Mouse (Mus musculus) hindbrain, postnatal 0 days (tissue): ENCODE measurements at regions not wholly inside any gene's neighbourhood (a gene's known extent, or its start where the extent isn't known, plus 50 kb on each side); places are given as distances from the start of the nearest gene placed in this dataset.
A peak's percentile ranks its signal among the peaks of the same experiment; 100 is the strongest.

Source experiments
- ATAC-seq: fragments of 200-750 bp; cut with Nextera tagmentation; 2 replicates; pipeline ENCODE4 v1.8.0; 2017; ENCODE audit warnings: mild to moderate bottlenecking, moderate TSS enrichment, moderate library complexity
- DNase-seq: peaks from one replicate; pipeline ENCODE4 v3.0.0-alpha.2; 2015; ENCODE audit warnings: low spot score
- H3K27ac ChIP-seq: fragments of 300-500 bp; sonication (generic); 2 replicates; pipeline ENCODE4 v1.5.1; 2014; ENCODE audit warnings: mild to moderate bottlenecking
- H3K27me3 ChIP-seq: fragments of 300-500 bp; sonication (generic); 2 replicates; pipeline ENCODE4 v1.6.1; 2014; ENCODE audit warnings: low read length, mixed read lengths; ENCODE audit not compliant: insufficient read depth
- H3K36me3 ChIP-seq: fragments of 300-500 bp; sonication (generic); 2 replicates; pipeline ENCODE4 v1.6.1; 2014; ENCODE audit warnings: low read length, mixed read lengths; ENCODE audit not compliant: insufficient read depth
- H3K4me1 ChIP-seq: fragments of 300-500 bp; sonication (generic); 2 replicates; pipeline ENCODE4 v1.6.1; 2014; ENCODE audit warnings: antibody characterized with exemption, low read length, mixed read lengths; ENCODE audit not compliant: insufficient read depth
- H3K4me2 ChIP-seq: fragments of 300-500 bp; sonication (generic); 2 replicates; pipeline ENCODE4 v1.6.1; 2014; ENCODE audit warnings: low read depth, mild to moderate bottlenecking, low read length, moderate library complexity, mixed read lengths
- H3K4me3 ChIP-seq: fragments of 300-500 bp; sonication (generic); 2 replicates; pipeline ENCODE4 v1.5.1; 2014; ENCODE audit warnings: low read length
- H3K9ac ChIP-seq: fragments of 300-500 bp; sonication (generic); replicated peaks from 2 replicates; pipeline ENCODE4 v1.6.1; 2014; ENCODE audit warnings: mild to moderate bottlenecking, low read length, moderate library complexity, mixed read lengths
- H3K9me3 ChIP-seq: fragments of 300-500 bp; sonication (generic); 2 replicates; pipeline ENCODE4 v1.6.1; 2016; ENCODE audit warnings: low read length, mixed read lengths
- CTCF ChIP-seq: IDR thresholded peaks from 2 replicates; pipeline ENCODE4 v1.5.1; 2016; ENCODE audit warnings: antibody characterized with exemption, control low read depth, low read depth
- WGBS: fragments of 180-500 bp; shearing (Covaris S2); extraction: QIAGEN DNeasy Blood & Tissue Kit; methylation state at CpG from one replicate; pipeline ENCODE4 v1.1.7; 2014; 5-methylcytosine and 5-hydroxymethylcytosine counted together

DNA sequence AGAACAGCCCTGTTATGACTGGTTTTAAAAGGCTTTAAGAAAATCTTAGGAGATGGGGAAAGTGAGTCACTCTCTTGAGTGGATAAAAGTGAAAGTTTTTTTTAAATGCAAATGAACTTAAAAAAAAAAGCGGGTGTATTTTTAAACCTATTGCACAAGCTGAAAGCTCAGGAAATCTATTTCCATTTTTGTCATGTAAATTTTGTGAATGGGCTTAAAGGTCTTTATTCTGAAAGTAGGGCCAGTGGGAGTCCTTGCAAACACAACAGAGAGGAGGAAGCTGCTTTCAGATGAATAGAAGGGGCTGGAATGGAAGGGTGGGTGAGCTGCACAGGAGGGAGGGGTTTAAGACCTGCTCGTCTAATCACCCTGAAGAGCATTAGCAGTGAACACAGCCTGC, 62.9 kb downstream of the Fam84a start:
- no peaks in the 10 kb centered on the region for H3K36me3 ChIP-seq
- H3K4me3 ChIP-seq, result no peak overlapping the region
- ATAC-seq, result no peak
- H3K9ac ChIP-seq, result no peak overlapping the region
- H3K27ac ChIP-seq, result no peak overlapping the region
- no peaks in the 10 kb centered on the region for H3K4me1 ChIP-seq
- H3K4me2 ChIP-seq, result no peak overlapping the region
- DNase-seq, result no peak
- H3K27me3 ChIP-seq, result no peaks in the 10 kb centered on the region
- no peaks in the 10 kb centered on the region for H3K9me3 ChIP-seq
- 19% methylated on average over 2 of the region's 2 CpGs for WGBS
- no peak for TF ChIP-seq CTCF

- Histone ChIP-seq H3K4me2 (no peak overlapping the region), H3K9ac (no peak overlapping the region), H3K4me3 (no peak overlapping the region), H3K27ac (no peak overlapping the region), H3K27me3 (no peaks in the 10 kb centered on the region), H3K36me3 (no peaks in the 10 kb centered on the region), H3K9me3 (no peaks in the 10 kb centered on the region), H3K4me1 (no peaks in the 10 kb centered on the region)
- TF ChIP-seq CTCF, result no peak
- ATAC-seq (no peak), DNase-seq (no peak)
- WGBS, result 72% methylated on average over 3 of the region's 3 CpGs
Observed at GRCm38 (mm10) chr12:14082771-14083170, 69.1 kb downstream of the Fam84a start.

GRCm38 (mm10) chr12:14079892-14080291, 72.0 kb downstream of the Fam84a start:
- 78% methylated on average over 1 of the region's 1 CpGs for WGBS
- H3K9ac ChIP-seq, result no peak overlapping the region
- DNase-seq (no peak), ATAC-seq (no peak)
- no peaks in the 10 kb centered on the region for H3K4me1 ChIP-seq
- TF ChIP-seq CTCF, result no peak
- H3K9me3 ChIP-seq, result no peaks in the 10 kb centered on the region
- H3K36me3 ChIP-seq, result no peaks in the 10 kb centered on the region
- no peak overlapping the region for H3K4me2 ChIP-seq
- H3K27ac ChIP-seq, result no peak overlapping the region
- H3K4me3 ChIP-seq, result no peak overlapping the region
- H3K27me3 ChIP-seq, result no peaks in the 10 kb centered on the region

GRCm38 (mm10) chr12:14069049-14069448, 82.8 kb downstream of the Fam84a start:
- Histone ChIP-seq H3K4me3 (no peak overlapping the region), H3K4me2 (no peak overlapping the region), H3K27ac (no peak overlapping the region), H3K4me1 (no peaks in the 10 kb centered on the region), H3K27me3 (no peaks in the 10 kb centered on the region), H3K9ac (no peak overlapping the region), H3K9me3 (no peaks in the 10 kb centered on the region), H3K36me3 (no peaks in the 10 kb centered on the region)
- 63% methylated on average over 4 of the region's 4 CpGs for WGBS
- DNase-seq (peak; percentile 32), ATAC-seq (no peak)
- TF ChIP-seq CTCF, result no peak

DNA sequence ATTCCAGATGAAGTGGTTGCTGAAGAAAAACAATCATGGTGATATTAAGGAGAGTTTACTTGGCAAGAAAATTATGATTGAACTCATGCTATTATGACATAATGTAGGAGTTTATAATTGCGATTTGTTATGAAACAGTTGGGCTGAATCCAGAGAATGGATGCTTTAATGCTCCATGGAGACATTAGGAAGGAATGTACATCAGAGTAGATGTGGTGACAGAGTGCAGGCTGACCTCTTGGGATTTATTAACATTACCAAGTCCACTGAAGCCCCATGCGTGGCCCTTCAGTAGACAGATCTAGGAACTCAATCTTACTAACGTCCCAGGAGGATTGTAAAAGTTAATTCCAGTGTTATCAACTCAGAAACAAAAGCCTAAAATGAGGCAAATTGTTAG, 86.5 kb downstream of the Fam84a start:
- no peak overlapping the region for H3K4me2 ChIP-seq
- H3K9me3 ChIP-seq, result no peaks in the 10 kb centered on the region
- H3K27me3 ChIP-seq, result no peaks in the 10 kb centered on the region
- H3K36me3 ChIP-seq, result no peaks in the 10 kb centered on the region
- no peak overlapping the region for H3K4me3 ChIP-seq
- no peak overlapping the region for H3K9ac ChIP-seq
- ATAC-seq, result no peak
- no peak for DNase-seq
- H3K4me1 ChIP-seq, result no peaks in the 10 kb centered on the region
- WGBS, result 53% methylated on average over 3 of the region's 3 CpGs
- H3K27ac ChIP-seq, result no peak overlapping the region
- TF ChIP-seq CTCF, result no peak

GRCm38 (mm10) chr12:14063276-14063675, 88.6 kb downstream of the Fam84a start:
- no peak for ATAC-seq
- WGBS, result 85% methylated on average over 4 of the region's 4 CpGs
- H3K4me1 ChIP-seq, result no peaks in the 10 kb centered on the region
- H3K4me2 ChIP-seq, result no peak overlapping the region
- no peaks in the 10 kb centered on the region for H3K27me3 ChIP-seq
- no peak for TF ChIP-seq CTCF
- no peak overlapping the region for H3K9ac ChIP-seq
- DNase-seq, result no peak
- no peak overlapping the region for H3K27ac ChIP-seq
- no peaks in the 10 kb centered on the region for H3K36me3 ChIP-seq
- no peaks in the 10 kb centered on the region for H3K9me3 ChIP-seq
- H3K4me3 ChIP-seq, result no peak overlapping the region

- Histone ChIP-seq H3K4me2 (no peak overlapping the region), H3K36me3 (no peaks in the 10 kb centered on the region), H3K9ac (no peak overlapping the region), H3K4me1 (no peaks in the 10 kb centered on the region), H3K4me3 (no peak overlapping the region), H3K9me3 (no peaks in the 10 kb centered on the region), H3K27ac (no peak overlapping the region), H3K27me3 (no peaks in the 10 kb centered on the region)
- WGBS, result 81% methylated on average over 4 of the region's 4 CpGs
- ATAC-seq, result no peak
- no peak for DNase-seq
- TF ChIP-seq CTCF, result no peak
Observed at GRCm38 (mm10) chr12:14056116-14056515, 95.7 kb downstream of the Fam84a start.
